Mouse (Mus musculus) midbrain, embryonic 11.5 days (tissue): ENCODE measurements around the gene Slc25a53. TPM values are rescaled to one million over a fixed set of nuclear protein-coding genes. Genes with fewer than 3 reads are reported as not detected.

Source experiments
- ATAC-seq: fragments of 200-750 bp; cut with Nextera tagmentation; 2 replicates; pipeline ENCODE4 v1.8.0; 2017; ENCODE audit warnings: moderate TSS enrichment, moderate library complexity; ENCODE audit not compliant: low FRiP score
- DNase-seq: peaks from one replicate; pipeline ENCODE4 v3.0.0; 2015; ENCODE audit warnings: low spot score; ENCODE audit errors: missing footprints
- H3K27ac ChIP-seq: fragments of 300-500 bp; sonication (generic); 2 replicates; pipeline ENCODE4 v1.5.1; 2014; ENCODE audit warnings: low read depth, low read length
- H3K27me3 ChIP-seq: fragments of 300-500 bp; sonication (generic); 2 replicates; pipeline ENCODE4 v1.6.1; 2014; ENCODE audit warnings: mild to moderate bottlenecking, low read length, moderate library complexity, mixed read lengths; ENCODE audit not compliant: control insufficient read depth, insufficient read depth
- H3K36me3 ChIP-seq: fragments of 300-500 bp; sonication (generic); 2 replicates; pipeline ENCODE4 v1.6.1; 2014; ENCODE audit warnings: mild to moderate bottlenecking, low read length, moderate library complexity, mixed read lengths; ENCODE audit not compliant: control insufficient read depth, insufficient read depth
- H3K4me1 ChIP-seq: fragments of 300-500 bp; sonication (generic); 2 replicates; pipeline ENCODE4 v1.6.1; 2014; ENCODE audit warnings: low read length; ENCODE audit not compliant: control insufficient read depth, insufficient read depth
- H3K4me2 ChIP-seq: fragments of 300-500 bp; sonication (generic); 2 replicates; pipeline ENCODE4 v1.6.1; 2014; ENCODE audit warnings: mild to moderate bottlenecking, moderate library complexity
- H3K4me3 ChIP-seq: fragments of 300-500 bp; sonication (generic); 2 replicates; pipeline ENCODE4 v1.5.1; 2014; ENCODE audit warnings: low read depth, low read length
- H3K9ac ChIP-seq: fragments of 300-500 bp; sonication (generic); 2 replicates; pipeline ENCODE4 v1.6.1; 2014; ENCODE audit warnings: low read length
- H3K9me3 ChIP-seq: fragments of 300-500 bp; sonication (generic); 2 replicates; pipeline ENCODE4 v1.6.1; 2016; ENCODE audit warnings: low read length; ENCODE audit not compliant: control insufficient read depth
- WGBS: fragments of 180-500 bp; shearing (Covaris S2); extraction: QIAGEN DNeasy Blood & Tissue Kit; methylation state at CpG from one replicate; pipeline ENCODE4 v1.1.7; 2014; 5-methylcytosine and 5-hydroxymethylcytosine counted together
- polyA plus RNA-seq: library from polyadenylated mRNA; unstranded; fragments of >200 nt; fragmentation: Nextera tagmentation; extraction: Ambion mirVana; gene quantifications from 2 replicates; pipeline ENCODE4 v1.2.1, GENCODE M21; 2014

The Slc25a53 gene
- 11.9 and 13.0 TPM in 2 replicates for polyA plus RNA-seq

GRCm38 (mm10) chrX:137038000-137038483, at the start of gene Slc25a53:
TSS of gene Slc25a53 (minus strand) at chrX:137038302.
- Histone ChIP-seq H3K4me3 (peak within 1 kb of the TSS; percentile 46), H3K9me3 (no peaks in the 10 kb centered on the region), H3K27me3 (no peaks in the 10 kb centered on the region), H3K4me2 (peak within 1 kb of the TSS; percentile 53), H3K9ac (peak within 1 kb of the TSS; percentile 66), H3K36me3 (no peaks in the 10 kb centered on the region), H3K4me1 (no peaks in the 10 kb centered on the region), H3K27ac (peak within 1 kb of the TSS; percentile 44; the same call in 1 of the 2 replicates)
- DNase-seq (peak; percentile 98), ATAC-seq (peak; percentile 96)
- WGBS = 14% methylated on average over 31 of the region's 31 CpGs

- no peak overlapping the region for H3K4me2 ChIP-seq
- H3K9me3 ChIP-seq = no peaks in the 10 kb centered on the region
- no peak overlapping the region for H3K27ac ChIP-seq
- H3K4me1 ChIP-seq = no peaks in the 10 kb centered on the region
- no peaks in the 10 kb centered on the region for H3K27me3 ChIP-seq
- H3K36me3 ChIP-seq = no peaks in the 10 kb centered on the region
- WGBS = 87% methylated on average over 9 of the region's 9 CpGs
- DNase-seq (no peak), ATAC-seq (no peak)
- H3K9ac ChIP-seq = no peak overlapping the region
- H3K4me3 ChIP-seq = no peak overlapping the region
These were observed 25.1 kb upstream of the Slc25a53 start for GRCm38 (mm10) chrX:137063202-137063601.

GRCm38 (mm10) chrX:137049425-137050225, 11.5 kb upstream of the Slc25a53 start, which contains the start of gene Fam199x:
TSS of gene Fam199x (plus strand) at chrX:137049594.
- Histone ChIP-seq H3K27me3 (no peaks in the 10 kb centered on the region), H3K4me1 (no peaks in the 10 kb centered on the region), H3K4me3 (peak within 1 kb of the TSS; percentile 59), H3K9me3 (no peaks in the 10 kb centered on the region), H3K27ac (no peak within 1 kb of the TSS), H3K9ac (peak within 1 kb of the TSS; percentile 70), H3K36me3 (no peaks in the 10 kb centered on the region), H3K4me2 (peak within 1 kb of the TSS; percentile 63)
- DNase-seq = peak; percentile 92
- WGBS = 19% methylated on average over 59 of the region's 62 CpGs
- peak; percentile 97 for ATAC-seq

- WGBS = 14% methylated on average over 9 of the region's 11 CpGs
- no peak for DNase-seq
- no peak overlapping the region; the same call in 1 of the 2 replicates for H3K9ac ChIP-seq
- H3K36me3 ChIP-seq = no peaks in the 10 kb centered on the region
- no peak overlapping the region for H3K27ac ChIP-seq
- H3K4me1 ChIP-seq = no peaks in the 10 kb centered on the region
- peak overlapping the region; percentile 59 for H3K4me3 ChIP-seq
- H3K4me2 ChIP-seq = peak overlapping the region; percentile 63
- ATAC-seq = no peak
- H3K9me3 ChIP-seq = no peaks in the 10 kb centered on the region
- H3K27me3 ChIP-seq = no peaks in the 10 kb centered on the region
These were observed 10.9 kb upstream of the Slc25a53 start for GRCm38 (mm10) chrX:137049060-137049424.

DNA sequence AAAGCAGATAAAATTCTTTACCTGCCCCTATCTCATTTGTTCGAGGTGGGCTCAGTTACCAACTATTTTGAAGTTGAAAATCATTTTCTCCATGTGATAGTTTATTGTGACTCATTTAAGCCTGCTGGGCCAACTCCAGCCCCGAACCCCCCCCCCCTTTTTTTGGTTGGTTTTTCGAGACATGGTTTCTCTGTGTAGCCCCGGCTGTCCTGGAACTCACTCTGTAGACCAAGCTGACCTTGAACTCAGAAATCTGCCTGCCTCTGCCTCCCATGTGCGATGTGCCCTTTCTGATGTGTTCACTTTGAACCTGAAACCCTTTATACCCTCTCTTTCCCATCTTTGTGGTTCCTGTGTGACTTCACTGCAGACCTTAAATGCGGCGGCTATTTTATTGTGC, 400 bp upstream of the Slc25a53 start:
- Histone ChIP-seq H3K36me3 (no peaks in the 10 kb centered on the region), H3K4me2 (peak overlapping the region; percentile 37), H3K4me3 (peak overlapping the region; percentile 46), H3K27ac (no peak overlapping the region), H3K9me3 (no peaks in the 10 kb centered on the region), H3K9ac (peak overlapping the region; percentile 66), H3K27me3 (no peaks in the 10 kb centered on the region), H3K4me1 (no peaks in the 10 kb centered on the region)
- peak; percentile 53 for ATAC-seq
- 47% methylated on average over 7 of the region's 7 CpGs for WGBS
- DNase-seq = no peak

DNA sequence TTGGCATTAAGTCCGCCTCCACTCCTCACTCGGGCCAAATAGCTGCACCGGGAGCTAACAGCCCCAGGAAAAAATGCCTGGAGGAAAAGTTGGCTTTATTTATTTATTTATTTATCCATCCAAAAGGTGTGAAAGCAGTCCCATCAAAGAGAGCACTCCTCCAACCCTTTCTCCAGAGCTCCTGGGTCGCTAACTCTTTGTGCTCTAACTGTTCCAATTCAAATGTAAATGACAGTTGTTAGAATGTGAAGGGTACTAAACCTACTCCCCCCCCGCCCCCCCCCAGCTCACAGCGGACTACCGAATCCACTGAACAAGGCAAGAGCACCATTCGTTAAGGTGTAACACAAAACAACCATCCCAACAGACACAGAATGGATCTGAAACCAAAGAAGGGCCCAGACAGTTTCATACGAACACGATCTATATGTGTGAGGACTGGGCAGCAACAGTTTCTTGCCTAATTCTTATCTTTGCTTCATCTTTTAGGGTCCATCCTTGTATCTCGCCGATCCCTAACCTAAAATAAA, 567 bp downstream of the Slc25a53 start:
- Histone ChIP-seq H3K4me1 (no peaks in the 10 kb centered on the region), H3K36me3 (no peaks in the 10 kb centered on the region), H3K4me3 (peak overlapping the region; percentile 46), H3K4me2 (peak overlapping the region; percentile 53), H3K27me3 (no peaks in the 10 kb centered on the region), H3K9ac (peak overlapping the region; percentile 66), H3K27ac (no peak overlapping the region), H3K9me3 (no peaks in the 10 kb centered on the region)
- WGBS = 23% methylated on average over 12 of the region's 12 CpGs
- ATAC-seq = no peak
- DNase-seq = no peak

- Histone ChIP-seq H3K4me2 (no peak overlapping the region), H3K4me3 (no peak overlapping the region), H3K27ac (no peak overlapping the region), H3K9me3 (no peaks in the 10 kb centered on the region), H3K4me1 (no peaks in the 10 kb centered on the region), H3K9ac (no peak overlapping the region), H3K27me3 (no peaks in the 10 kb centered on the region), H3K36me3 (no peaks in the 10 kb centered on the region)
- WGBS = 77% methylated on average over 4 of the region's 4 CpGs
- DNase-seq = no peak
- ATAC-seq = no peak
These were observed 3.8 kb downstream of the Slc25a53 start for GRCm38 (mm10) chrX:137034322-137034721.

GRCm38 (mm10) chrX:137031726-137032125, 6.4 kb downstream of the Slc25a53 start:
- no peak overlapping the region for H3K4me2 ChIP-seq
- H3K9ac ChIP-seq = no peak overlapping the region
- no peaks in the 10 kb centered on the region for H3K36me3 ChIP-seq
- ATAC-seq = no peak
- 92% methylated on average over 5 of the region's 5 CpGs for WGBS
- DNase-seq = no peak
- H3K4me1 ChIP-seq = no peaks in the 10 kb centered on the region
- H3K9me3 ChIP-seq = no peaks in the 10 kb centered on the region
- H3K27ac ChIP-seq = no peak overlapping the region
- no peaks in the 10 kb centered on the region for H3K27me3 ChIP-seq
- no peak overlapping the region for H3K4me3 ChIP-seq

GRCm38 (mm10) chrX:137030916-137031315, 7.2 kb downstream of the Slc25a53 start:
- no peak for ATAC-seq
- 92% methylated on average over 8 of the region's 8 CpGs for WGBS
- H3K27ac ChIP-seq = no peak overlapping the region
- H3K27me3 ChIP-seq = no peaks in the 10 kb centered on the region
- H3K4me3 ChIP-seq = no peak overlapping the region
- no peaks in the 10 kb centered on the region for H3K4me1 ChIP-seq
- no peak for DNase-seq
- H3K9ac ChIP-seq = no peak overlapping the region
- no peaks in the 10 kb centered on the region for H3K36me3 ChIP-seq
- no peak overlapping the region for H3K4me2 ChIP-seq
- no peaks in the 10 kb centered on the region for H3K9me3 ChIP-seq
